In the genomic region with DNA sequence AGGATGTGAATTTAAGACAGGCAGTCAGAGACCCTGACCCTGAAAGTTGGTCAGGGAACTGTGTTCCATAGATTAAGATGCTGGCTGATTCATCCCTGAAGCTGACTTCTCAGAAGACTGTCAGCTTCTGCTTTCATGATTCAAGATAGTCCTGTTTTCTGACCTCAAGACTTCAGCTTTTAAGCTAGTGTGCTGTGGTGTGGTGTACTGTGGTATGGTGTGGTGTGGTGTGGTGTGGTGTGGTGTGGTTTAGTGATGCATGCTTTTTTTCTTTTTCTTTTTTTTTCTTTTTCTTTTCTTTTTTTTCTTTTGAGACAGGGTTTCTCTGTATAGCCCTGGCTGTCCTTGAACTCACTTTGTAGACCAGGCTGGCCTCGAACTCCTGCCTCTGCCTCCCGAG, we compare ENCODE assay signal across 20 mouse cellular contexts. TPM values are rescaled to one million over a fixed set of nuclear protein-coding genes. Genes with fewer than 3 reads are reported as not detected.
A peak's percentile ranks its signal among the peaks of the same experiment; 100 is the strongest.
DNase-seq lines count a peak whose midpoint lies in the region; ATAC-seq lines count a peak whose summit lies in the region.
"Had no signal": no experiment of that assay in that cellular context is flagged by ENCODE, and none has a peak within 500 bp of the region (broad histone marks: within the 10 kb centered on the region; RNA-seq: fewer than 3 reads in every experiment).

No protein-coding gene starts in this region.

- peak; percentile 80 for ATAC-seq in common myeloid progenitor, adult 5-6 weeks (replicated peaks; ENCODE audit: low read depth, poor library complexity, severe bottlenecking)
- peak; percentile 46; the same call in 1 of the 2 replicates for ATAC-seq in megakaryocyte progenitor cell, adult 5-6 weeks (replicated peaks; ENCODE audit: poor library complexity)
- ATAC-seq: activated CD4-positive, CD25-positive, alpha-beta regulatory T cell, adult 4 months; forebrain, embryonic 13.5 days; forebrain, postnatal 0 days; Patski had no signal

- DNase-seq in 3T3-L1 (ENCODE audit: low read depth, low spot score) (peak; percentile 42), 416B (ENCODE audit: low read depth) (peak; percentile 57)
- no peak for DNase-seq in kidney, postnatal 4 days
- no peak for DNase-seq in retina, embryonic 14.5 days (ENCODE audit: low spot score)
- no peak for DNase-seq in right cerebral cortex, postnatal 10 days (ENCODE audit: low spot score in 2 of 2)
- DNase-seq: adrenal gland, adult 8-10 months; adrenal gland, postnatal 14 days; adrenal gland, postnatal 36 days; cerebellum, adult 11 months; cerebellum, adult 18-20 months; cerebellum, adult 8-10 months; cerebellum, adult 9-11 months; cerebellum, postnatal 14 days; cerebellum, postnatal 36 days; forebrain, postnatal 0 days had no signal

RNA-seq across cellular contexts. Expression of a gene that starts 24.2 kb away (rescaled TPM):
- total RNA-seq in common myeloid progenitor, adult 5-6 weeks (2017), result 10.0 and 18.5 TPM in 2 replicates
- 32.0 and 36.6 TPM in 2 replicates for total RNA-seq in megakaryocyte progenitor cell, adult 5-6 weeks (2015)
- total RNA-seq in megakaryocyte progenitor cell, adult 5-6 weeks (2017), result 40.4 and 40.5 TPM in 2 replicates

Comparison
In these comparisons a context has a peak if more than half of its experiments do, and no peak if none do; other contexts are left out.
1. DNase-seq: peak in 3T3-L1 (single experiment) and 416B (single experiment); none in kidney, postnatal 4 days (0 of 2), retina, embryonic 14.5 days (single experiment) and right cerebral cortex, postnatal 10 days (0 of 2).